Mouse (Mus musculus): ENCODE results near the gene Trappc12.

Gene Trappc12

GRCm38 (mm10) chr12:28733520-28734245 is 16.6 kb downstream of the Trappc12 start:
- in situ Hi-C loops (cut with MboI, MseI): loop anchor here in 1 of 2 experiments (25.0 kb wide), 1 partner anchor 1854 kb away; the partner anchor contains the start of gene Tmem18

- in situ Hi-C loops (cut with MboI, MseI): loop anchor here in 1 of 2 experiments (25.0 kb wide), 1 partner anchor 1855 kb away; the partner anchor contains the start of gene Tmem18
Measured at GRCm38 (mm10) chr12:28732631-28733030, 17.6 kb downstream of the Trappc12 start.

GRCm38 (mm10) chr12:28727061-28727460 is 23.2 kb downstream of the Trappc12 start:
- in situ Hi-C loops (cut with MboI, MseI): loop anchor here in 1 of 2 experiments (25.0 kb wide), 1 partner anchor 1860 kb away; the partner anchor contains the start of gene Tmem18

- in situ Hi-C loops (cut with MboI, MseI): loop anchor here in 1 of 2 experiments (25.0 kb wide), 1 partner anchor 1861 kb away; the partner anchor contains the start of gene Tmem18
Measured at GRCm38 (mm10) chr12:28726204-28726603, 24.1 kb downstream of the Trappc12 start.

GRCm38 (mm10) chr12:28724366-28724765 is 25.9 kb downstream of the Trappc12 start:
- in situ Hi-C loops (cut with MboI, MseI): no loop called here

- in situ Hi-C loops (cut with MboI, MseI): no loop called here
Measured at GRCm38 (mm10) chr12:28718106-28718505, 32.2 kb downstream of the Trappc12 start.

- in situ Hi-C loops (cut with MboI, MseI): no loop called here
Measured at GRCm38 (mm10) chr12:28717066-28717465, 33.2 kb downstream of the Trappc12 start.

- in situ Hi-C loops (cut with MboI, MseI): no loop called here
Measured at GRCm38 (mm10) chr12:28714822-28715632, 35.2 kb downstream of the Trappc12 start.

GRCm38 (mm10) chr12:28710566-28711185 is 39.6 kb downstream of the Trappc12 start:
- in situ Hi-C loops (cut with MboI, MseI): no loop called here

GRCm38 (mm10) chr12:28708154-28708553 is 42.1 kb downstream of the Trappc12 start:
- in situ Hi-C loops (cut with MboI, MseI): no loop called here

GRCm38 (mm10) chr12:28705204-28705603 is 45.1 kb downstream of the Trappc12 start:
- in situ Hi-C loops (cut with MboI, MseI): no loop called here

GRCm38 (mm10) chr12:28704381-28704780 is 45.9 kb downstream of the Trappc12 start:
- in situ Hi-C loops (cut with MboI, MseI): no loop called here

GRCm38 (mm10) chr12:28701302-28701701 is 49.0 kb downstream of the Trappc12 start:
- in situ Hi-C loops (cut with MboI, MseI): no loop called here

- in situ Hi-C loops (cut with MboI, MseI): no loop called here
Measured at GRCm38 (mm10) chr12:28700561-28701025, 49.7 kb downstream of the Trappc12 start.

- in situ Hi-C loops (cut with MboI, MseI): no loop called here
Measured at GRCm38 (mm10) chr12:28700101-28700511, 50.2 kb downstream of the Trappc12 start.

- in situ Hi-C loops (cut with MboI, MseI): no loop called here
Measured at GRCm38 (mm10) chr12:28699656-28700055, 50.6 kb downstream of the Trappc12 start.

- in situ Hi-C loops (cut with MboI, MseI): no loop called here
Measured at GRCm38 (mm10) chr12:28699086-28699485, 51.2 kb downstream of the Trappc12 start.

GRCm38 (mm10) chr12:28697821-28698595 is 52.3 kb downstream of the Trappc12 start:
- in situ Hi-C loops (cut with MboI, MseI): no loop called here

- in situ Hi-C loops (cut with MboI, MseI): no loop called here
Measured at GRCm38 (mm10) chr12:28694776-28695175, 55.5 kb downstream of the Trappc12 start.

GRCm38 (mm10) chr12:28694231-28694630 is 56.0 kb downstream of the Trappc12 start:
- in situ Hi-C loops (cut with MboI, MseI): no loop called here

GRCm38 (mm10) chr12:28693738-28694137 is 56.5 kb downstream of the Trappc12 start:
- in situ Hi-C loops (cut with MboI, MseI): no loop called here

Data from T-helper 17 cell (primary cell).